Mouse (Mus musculus) heart, adult 11 months (tissue): ENCODE measurements at regions not wholly inside any gene's neighbourhood (a gene's known extent, or its start where the extent isn't known, plus 50 kb on each side); places are given as distances from the start of the nearest gene placed in this dataset.

Experiments used
- DNase-seq: peaks from one replicate; pipeline ENCODE4 v3.0.0; 2022

GRCm38 (mm10) chr2:92711122-92711777 is 111.7 kb downstream of the Chst1 start:
- DNase-seq, result no peak

- DNase-seq, result no peak
Observed at GRCm38 (mm10) chr2:92712266-92713144, 113.0 kb downstream of the Chst1 start.

GRCm38 (mm10) chr2:92717706-92718105 is 118.2 kb downstream of the Chst1 start:
- no peak for DNase-seq

GRCm38 (mm10) chr2:92721951-92722350 is 122.4 kb downstream of the Chst1 start:
- no peak for DNase-seq

- no peak for DNase-seq
Observed at GRCm38 (mm10) chr2:92723618-92724263, 124.2 kb downstream of the Chst1 start.

- peak; percentile 90 for DNase-seq
Observed at GRCm38 (mm10) chr2:92726640-92727039, 127.1 kb downstream of the Chst1 start.

GRCm38 (mm10) chr2:92727241-92727640 is 127.7 kb downstream of the Chst1 start:
- no peak for DNase-seq

- DNase-seq, result no peak
Observed at GRCm38 (mm10) chr2:92728388-92728787, 128.9 kb downstream of the Chst1 start.

- peak; percentile 80 for DNase-seq
Observed at GRCm38 (mm10) chr2:92730371-92730770, 130.9 kb downstream of the Chst1 start.

GRCm38 (mm10) chr2:92733403-92733802 is 133.9 kb downstream of the Chst1 start:
- DNase-seq, result no peak

GRCm38 (mm10) chr2:92735784-92736183 is 136.3 kb downstream of the Chst1 start:
- DNase-seq, result peak; percentile 57

GRCm38 (mm10) chr2:92737301-92737700 is 137.8 kb downstream of the Chst1 start:
- peak; percentile 72 for DNase-seq

GRCm38 (mm10) chr2:92739576-92739975 is 140.1 kb downstream of the Chst1 start:
- peak; percentile 91 for DNase-seq

GRCm38 (mm10) chr2:92740776-92741295 is 141.3 kb downstream of the Chst1 start:
- peak; percentile 83 for DNase-seq

GRCm38 (mm10) chr2:92742025-92742424 is 142.5 kb downstream of the Chst1 start:
- peak; percentile 100 for DNase-seq

GRCm38 (mm10) chr2:92742671-92743070 is 143.2 kb downstream of the Chst1 start:
- DNase-seq, result no peak

GRCm38 (mm10) chr2:92743152-92743551 is 143.6 kb downstream of the Chst1 start:
- peak; percentile 91 for DNase-seq

- DNase-seq, result peak; percentile 44
Observed at GRCm38 (mm10) chr2:92743911-92744310, 144.4 kb downstream of the Chst1 start.

GRCm38 (mm10) chr2:92747406-92747805 is 147.9 kb downstream of the Chst1 start:
- DNase-seq, result peak; percentile 95

GRCm38 (mm10) chr2:92750116-92750515 is 150.6 kb downstream of the Chst1 start:
- DNase-seq, result peak; percentile 86

- DNase-seq, result peak; percentile 86
Observed at GRCm38 (mm10) chr2:92750672-92751071, 151.2 kb downstream of the Chst1 start.

- peak; percentile 88 for DNase-seq
Observed at GRCm38 (mm10) chr2:92751256-92751655, 151.7 kb downstream of the Chst1 start.

- peak; percentile 42 for DNase-seq
Observed at GRCm38 (mm10) chr2:92752156-92752555, 152.6 kb downstream of the Chst1 start.
